Mouse (Mus musculus) liver, embryonic 16.5 days (tissue): ENCODE measurements around the gene Golga2. TPM values are rescaled to one million over a fixed set of nuclear protein-coding genes. Genes with fewer than 3 reads are reported as not detected.
A peak's percentile ranks its signal among the peaks of the same experiment; 100 is the strongest.

Source experiments
- ATAC-seq: fragments of 200-750 bp; cut with Nextera tagmentation; 2 replicates; pipeline ENCODE4 v1.8.0; 2017; ENCODE audit warnings: low read depth, mild to moderate bottlenecking, moderate number of reproducible peaks, moderate library complexity
- H3K27ac ChIP-seq: fragments of 300-500 bp; sonication (generic); 2 replicates; pipeline ENCODE4 v1.5.1; 2014; ENCODE audit warnings: mild to moderate bottlenecking, low read length
- H3K27me3 ChIP-seq: fragments of 300-500 bp; sonication (generic); 2 replicates; pipeline ENCODE4 v1.6.1; 2014; ENCODE audit warnings: low read depth, low read length, mixed read lengths; ENCODE audit not compliant: control insufficient read depth, insufficient read depth
- H3K36me3 ChIP-seq: fragments of 300-500 bp; sonication (generic); 2 replicates; pipeline ENCODE4 v1.6.1; 2014; ENCODE audit warnings: mild to moderate bottlenecking; ENCODE audit not compliant: control insufficient read depth, insufficient read depth
- H3K4me1 ChIP-seq: fragments of 300-500 bp; sonication (generic); 2 replicates; pipeline ENCODE4 v1.6.1; 2014; ENCODE audit warnings: low read depth, low read length, mixed read lengths; ENCODE audit not compliant: control insufficient read depth
- H3K4me2 ChIP-seq: fragments of 300-500 bp; sonication (generic); 2 replicates; pipeline ENCODE4 v1.6.1; 2014; ENCODE audit warnings: low read depth, low read length, mixed read lengths
- H3K4me3 ChIP-seq: fragments of 300-500 bp; sonication (generic); 2 replicates; pipeline ENCODE4 v1.5.1; 2014; ENCODE audit warnings: low read depth, mild to moderate bottlenecking, low read length
- H3K9ac ChIP-seq: fragments of 300-500 bp; sonication (generic); 2 replicates; pipeline ENCODE4 v1.6.1; 2014; ENCODE audit warnings: low read depth, low read length
- H3K9me3 ChIP-seq: fragments of 300-500 bp; sonication (generic); replicated peaks from 2 replicates; pipeline ENCODE4 v1.6.1; 2016; ENCODE audit warnings: low read length; ENCODE audit not compliant: control insufficient read depth
- WGBS: fragments of 180-500 bp; shearing (Covaris S2); extraction: QIAGEN DNeasy Blood & Tissue Kit; methylation state at CpG from one replicate; pipeline ENCODE4 v1.1.7; 2014; ENCODE audit not compliant: insufficient replicate concordance; 5-methylcytosine and 5-hydroxymethylcytosine counted together
- polyA plus RNA-seq: library from polyadenylated mRNA; unstranded; fragments of >200 nt; fragmentation: Nextera tagmentation; extraction: Ambion mirVana; gene quantifications from 2 replicates; pipeline ENCODE4 v1.2.1, GENCODE M21; 2015

Gene Golga2
- polyA plus RNA-seq, 1 experiment from 2014 or later = 10.0 TPM

DNA sequence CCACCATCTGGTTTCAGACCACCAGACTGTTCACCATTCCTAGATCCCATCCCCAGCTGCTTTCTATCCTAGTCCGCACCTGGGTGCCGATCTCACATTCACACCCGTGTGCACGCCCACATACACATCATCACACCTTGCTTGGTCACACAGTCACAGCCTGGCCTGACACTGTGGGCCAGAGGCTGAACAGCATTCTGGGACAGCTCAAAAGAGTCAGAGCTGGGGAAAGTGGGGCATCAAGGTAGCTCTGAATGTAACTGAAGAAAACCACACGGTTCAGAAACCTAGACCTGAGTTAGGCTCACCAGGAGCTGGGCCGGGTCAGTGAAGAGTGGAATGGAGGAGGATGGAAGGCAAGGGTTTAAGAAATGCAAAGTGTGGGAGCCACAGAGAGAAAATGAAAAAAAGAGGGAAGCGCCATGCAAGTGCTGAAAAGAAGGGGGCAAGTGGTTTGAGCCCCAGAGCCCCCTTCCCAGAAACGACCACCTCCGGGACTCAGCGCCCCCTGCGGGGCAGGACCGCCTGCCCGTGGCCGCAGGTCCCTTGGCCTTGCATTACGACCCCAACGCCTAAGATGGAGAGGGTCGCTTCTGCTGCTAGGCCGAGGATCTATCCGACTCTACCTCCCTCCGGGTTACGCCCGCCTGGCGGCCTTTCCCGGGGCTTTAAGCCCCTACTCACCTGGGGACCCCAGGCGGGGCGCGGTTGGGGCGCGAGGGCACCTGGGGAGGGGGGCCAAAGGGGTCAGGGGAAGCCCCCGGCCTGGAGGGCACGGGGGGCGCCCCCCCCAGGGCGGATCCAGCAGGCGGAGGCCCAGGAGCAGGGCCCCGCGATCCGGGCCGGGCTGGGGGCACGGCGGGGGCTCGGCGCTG lies 24.5 kb downstream of the Golga2 start:
- no peak overlapping the region for H3K27ac ChIP-seq
- no peak for ATAC-seq
- WGBS = 10% methylated on average over 39 of the region's 42 CpGs

DNA sequence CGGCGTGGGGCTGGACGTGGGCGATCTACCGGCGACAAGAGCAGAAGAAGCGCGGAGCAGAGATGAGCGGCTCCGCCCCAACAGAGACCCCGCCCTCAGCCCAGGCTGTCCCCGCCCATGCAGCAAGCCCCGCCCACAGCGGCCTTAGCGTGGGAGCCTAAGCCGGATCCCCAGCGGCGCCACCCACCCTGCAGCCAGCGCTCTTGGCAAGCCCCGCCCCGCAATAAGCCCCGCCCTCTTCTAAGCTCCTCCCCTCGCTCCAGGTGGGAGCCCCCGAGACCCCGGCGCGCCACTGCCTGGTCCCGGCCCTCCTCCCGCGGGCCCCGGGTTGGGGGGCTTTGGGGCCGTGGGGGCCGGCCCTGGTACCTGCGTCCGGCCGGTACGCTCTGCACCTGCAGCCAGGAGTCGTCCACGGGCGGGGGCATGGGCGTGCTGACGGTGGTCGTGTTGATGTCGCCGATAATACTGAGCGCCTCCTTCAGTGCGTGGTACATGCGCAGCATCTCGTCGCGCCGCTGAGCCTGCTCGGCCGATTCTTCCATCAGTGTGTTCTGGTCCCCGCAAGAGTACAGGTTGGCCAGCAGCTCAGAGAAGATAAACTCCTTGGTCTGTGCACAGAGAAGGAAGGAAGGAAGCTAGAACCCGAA lies 25.3 kb downstream of the Golga2 start:
- Histone ChIP-seq H3K4me2 (peak overlapping the region; percentile 95), H3K27me3 (peaks cover 39% of the 10 kb centered on the region), H3K4me1 (peaks cover 13% of the 10 kb centered on the region), H3K9ac (peak overlapping the region; percentile 49), H3K27ac (no peak overlapping the region), H3K4me3 (peak overlapping the region; percentile 60), H3K9me3 (no peaks in the 10 kb centered on the region), H3K36me3 (no peaks in the 10 kb centered on the region; the same call in 1 of the 2 replicates)
- peak; percentile 86 for ATAC-seq
- 1% methylated on average over 56 of the region's 56 CpGs for WGBS

More for the DNA sequence above, 24.5 kb downstream of the Golga2 start:
- Histone ChIP-seq H3K9me3 (no peaks in the 10 kb centered on the region), H3K4me3 (peak overlapping the region; percentile 60), H3K36me3 (peaks cover 3% of the 10 kb centered on the region; the same call in 1 of the 2 replicates), H3K4me1 (peaks cover 13% of the 10 kb centered on the region), H3K9ac (peak overlapping the region; percentile 49), H3K4me2 (peak overlapping the region; percentile 95), H3K27me3 (peaks cover 33% of the 10 kb centered on the region)

DNA sequence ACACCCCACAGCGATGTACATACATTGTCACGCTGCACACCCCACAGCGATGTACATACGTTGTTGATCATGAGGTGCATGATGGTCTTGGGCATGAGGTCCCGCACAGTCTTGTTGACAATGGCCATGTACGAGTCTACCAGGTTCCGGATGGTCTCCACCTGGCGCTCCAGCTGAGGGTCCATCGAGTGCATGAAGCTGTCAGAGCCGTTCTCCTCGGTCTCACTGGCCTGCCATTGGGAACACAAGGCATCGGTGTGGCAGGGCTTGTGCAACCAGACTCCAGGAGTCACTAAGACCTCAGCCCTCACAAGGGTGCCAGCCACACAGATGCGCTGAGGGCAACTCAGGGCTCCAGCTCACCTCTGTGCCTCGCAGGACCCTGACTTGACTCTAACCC lies 27.6 kb downstream of the Golga2 start:
- no peak overlapping the region for H3K4me3 ChIP-seq
- no peaks in the 10 kb centered on the region for H3K36me3 ChIP-seq
- no peaks in the 10 kb centered on the region for H3K9me3 ChIP-seq
- H3K4me1 ChIP-seq = peaks cover 13% of the 10 kb centered on the region
- H3K27me3 ChIP-seq = peaks cover 55% of the 10 kb centered on the region
- no peak for ATAC-seq
- no peak overlapping the region for H3K4me2 ChIP-seq
- no peak overlapping the region for H3K9ac ChIP-seq
- WGBS = 82% methylated on average over 14 of the region's 14 CpGs
- H3K27ac ChIP-seq = no peak overlapping the region

DNA sequence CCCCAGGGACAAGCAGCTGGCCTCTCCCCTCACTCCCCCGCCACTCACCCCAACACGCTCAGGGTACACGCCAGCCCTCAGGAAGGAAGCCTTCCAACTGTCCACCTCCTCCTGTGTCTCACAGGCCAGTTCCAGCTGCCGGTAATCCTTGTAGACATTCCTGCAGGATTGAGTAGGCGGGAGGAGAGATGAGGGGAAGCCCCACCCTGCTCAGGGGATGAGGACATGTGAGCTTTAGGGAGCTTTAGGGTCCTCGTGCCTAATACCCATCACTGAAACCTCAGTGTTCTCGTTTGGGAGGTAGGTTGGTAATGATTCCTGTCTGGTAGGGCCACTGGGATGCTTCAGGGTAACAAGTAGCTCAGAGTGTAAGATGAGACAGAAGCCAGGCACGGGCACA lies 28.6 kb downstream of the Golga2 start:
- no peak for ATAC-seq
- no peaks in the 10 kb centered on the region for H3K9me3 ChIP-seq
- no peak overlapping the region for H3K4me3 ChIP-seq
- H3K4me2 ChIP-seq = no peak overlapping the region
- H3K4me1 ChIP-seq = peaks cover 13% of the 10 kb centered on the region
- WGBS = 42% methylated on average over 8 of the region's 8 CpGs
- peaks cover 55% of the 10 kb centered on the region for H3K27me3 ChIP-seq
- no peaks in the 10 kb centered on the region for H3K36me3 ChIP-seq
- H3K9ac ChIP-seq = no peak overlapping the region
- H3K27ac ChIP-seq = no peak overlapping the region

DNA sequence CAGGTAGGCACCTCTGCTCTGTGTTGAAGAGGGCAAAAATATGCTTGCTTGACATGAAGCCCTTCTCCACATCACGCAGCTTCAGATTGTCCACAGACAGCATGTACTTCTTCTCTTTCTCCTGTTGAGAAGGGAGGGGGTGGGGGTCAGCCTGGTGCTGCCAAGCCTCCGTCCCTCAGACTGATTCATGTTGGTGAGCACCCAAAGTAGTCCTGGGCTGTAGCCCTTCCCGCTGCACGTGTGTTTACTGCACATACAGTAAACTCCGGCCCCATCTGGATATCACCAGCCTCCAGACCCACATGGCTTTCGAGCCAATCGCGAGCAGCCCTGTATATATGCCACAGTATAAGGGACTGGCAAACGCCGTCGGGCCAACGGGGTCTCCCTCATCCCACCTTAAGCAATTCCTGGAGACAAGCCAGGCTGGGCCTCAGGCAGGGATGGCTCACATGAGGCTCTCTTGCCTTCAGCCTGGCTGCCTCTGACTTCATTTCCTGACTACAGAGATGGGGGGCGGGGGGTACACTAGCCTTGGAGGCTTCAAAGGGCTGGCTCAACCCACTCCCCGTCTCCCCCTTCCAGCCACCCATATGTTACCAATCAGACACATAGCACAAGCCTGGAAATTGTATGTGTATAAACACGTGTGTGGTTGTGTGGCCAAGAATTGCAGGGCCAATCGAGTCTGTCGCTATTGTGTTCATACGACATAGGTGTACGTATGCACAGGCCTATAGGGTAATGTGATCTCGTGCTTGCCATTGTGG lies 29.9 kb downstream of the Golga2 start:
- no peak overlapping the region for H3K4me3 ChIP-seq
- H3K4me1 ChIP-seq = peaks cover 4% of the 10 kb centered on the region
- ATAC-seq = no peak
- H3K9ac ChIP-seq = no peak overlapping the region
- no peak overlapping the region for H3K27ac ChIP-seq
- no peak overlapping the region for H3K4me2 ChIP-seq
- no peaks in the 10 kb centered on the region for H3K36me3 ChIP-seq
- H3K27me3 ChIP-seq = peaks cover 43% of the 10 kb centered on the region
- no peaks in the 10 kb centered on the region for H3K9me3 ChIP-seq
- WGBS = 67% methylated on average over 20 of the region's 20 CpGs

DNA sequence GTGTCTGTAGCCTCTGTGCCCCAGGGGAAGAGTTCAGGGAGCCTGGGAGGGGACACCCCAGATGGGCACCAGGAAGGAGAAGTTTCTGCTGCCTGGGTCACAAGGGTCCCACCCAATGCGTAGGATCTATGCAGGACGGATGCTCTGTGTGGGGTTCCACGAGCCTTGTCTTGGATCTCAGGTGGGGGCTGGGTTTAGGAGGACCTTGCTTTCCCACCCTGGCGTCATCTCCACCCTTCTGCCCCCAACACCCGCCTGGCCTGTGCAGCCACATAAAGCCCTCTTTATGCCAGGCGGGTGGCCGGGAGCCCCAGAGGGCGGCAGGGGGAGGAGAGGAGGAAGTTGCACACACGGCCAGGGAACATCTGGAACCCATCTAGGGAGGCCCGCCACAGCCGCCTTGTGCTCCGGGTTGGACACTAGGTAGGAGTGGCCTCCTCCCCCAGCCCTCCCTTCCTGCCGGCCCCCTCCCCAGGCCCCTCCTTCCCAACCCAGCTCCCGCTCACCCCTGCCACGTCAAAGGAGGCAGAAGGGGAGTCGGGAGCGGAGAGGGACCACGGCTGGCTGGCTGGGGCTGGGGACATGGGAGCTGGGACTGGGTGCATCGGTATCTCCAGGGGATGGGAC lies 30.7 kb downstream of the Golga2 start:
- Histone ChIP-seq H3K27me3 (peaks cover 35% of the 10 kb centered on the region), H3K4me3 (peak overlapping the region; percentile 15; the same call in 1 of the 2 replicates), H3K4me2 (peak overlapping the region; percentile 34; the same call in 1 of the 2 replicates), H3K9ac (no peak overlapping the region), H3K9me3 (no peaks in the 10 kb centered on the region), H3K36me3 (no peaks in the 10 kb centered on the region), H3K4me1 (no peaks in the 10 kb centered on the region), H3K27ac (no peak overlapping the region)
- WGBS = 15% methylated on average over 19 of the region's 19 CpGs
- peak; percentile 40; the same call in 1 of the 2 replicates for ATAC-seq

DNA sequence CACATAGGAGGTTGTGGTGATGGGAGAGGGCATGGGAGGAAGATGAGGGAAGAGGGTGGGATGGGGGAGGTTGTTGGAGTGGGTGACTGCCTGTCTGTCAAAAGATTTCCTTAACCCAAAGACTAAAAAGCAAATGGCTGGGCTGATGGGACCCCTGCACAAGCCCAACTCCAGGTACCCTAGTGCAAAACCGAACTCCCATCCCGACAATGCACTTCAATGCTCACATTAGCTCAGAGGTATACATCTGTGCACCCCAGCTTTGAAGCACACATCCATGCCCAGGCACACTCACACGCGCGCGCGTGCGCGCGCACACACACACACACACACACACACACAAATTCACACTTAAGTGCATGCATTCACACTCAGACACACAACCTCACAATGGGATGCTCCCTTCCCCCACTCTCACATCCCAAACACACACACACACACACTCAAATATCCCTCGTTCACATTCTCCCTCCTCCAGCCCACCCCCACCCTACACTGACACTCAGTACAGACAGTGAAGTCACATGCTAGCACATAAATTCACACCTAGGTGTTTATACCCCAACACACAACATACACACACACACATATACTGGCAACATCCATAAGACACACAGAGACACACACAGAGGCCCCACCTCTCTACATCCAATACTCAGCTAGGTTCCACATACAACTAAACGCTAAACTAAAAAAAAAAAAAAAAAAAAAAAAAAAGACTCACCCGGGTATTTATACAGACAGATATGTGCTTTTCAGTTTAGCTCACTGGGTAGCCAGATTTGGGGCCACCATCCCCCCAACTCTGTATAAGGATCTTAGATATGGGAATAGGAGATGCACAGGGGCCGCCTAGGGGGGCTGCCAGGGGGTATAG lies 31.8 kb downstream of the Golga2 start:
- H3K27ac ChIP-seq = no peak overlapping the region
- WGBS = 69% methylated on average over 14 of the region's 14 CpGs
- ATAC-seq = no peak
- H3K9ac ChIP-seq = 0 out of 2 replicates have a peak overlapping the region, but pooled peaks have one; percentile 15
- H3K4me3 ChIP-seq = no peak overlapping the region
- no peaks in the 10 kb centered on the region for H3K4me1 ChIP-seq
- H3K4me2 ChIP-seq = no peak overlapping the region
- no peaks in the 10 kb centered on the region for H3K9me3 ChIP-seq
- H3K27me3 ChIP-seq = peaks cover 31% of the 10 kb centered on the region
- no peaks in the 10 kb centered on the region for H3K36me3 ChIP-seq
